Mouse (Mus musculus): Measurements from ENCODE around the gene Klra7. TPM values are rescaled to one million over a fixed set of nuclear protein-coding genes. Genes with fewer than 3 reads are reported as not detected.
"Not testable (repeated sequence)": the region's sequence is repeated elsewhere in the genome, so short reads cannot be mapped to it uniquely, and the experiment has no call there.

The Klra7 gene
- total RNA-seq (2021), result not detected
- long read RNA-seq, experiment 1, result 0 reads
- long read RNA-seq, experiment 2, result 0 reads

DNA sequence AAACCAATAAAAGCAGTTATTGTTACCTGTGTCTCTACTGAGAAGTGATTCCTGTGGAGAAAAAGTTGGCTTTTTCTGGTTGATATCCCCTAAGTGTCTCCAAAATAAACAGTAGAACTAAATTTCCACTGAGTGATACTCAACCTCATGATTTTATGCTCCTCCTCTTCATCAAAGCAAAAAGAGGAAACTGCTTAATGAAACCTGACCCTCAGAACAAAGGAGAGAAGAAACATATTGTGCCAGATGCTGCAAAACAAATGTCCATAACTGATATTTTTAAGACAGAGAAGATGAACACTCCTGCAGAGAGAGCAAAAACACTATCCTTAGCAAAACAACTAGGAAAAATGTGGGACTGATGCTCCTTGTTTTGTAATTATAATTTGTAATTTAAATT is at the start of gene Klra7:
TSS of gene Klra7 (minus strand) at position 101 of the 400 bp plus-strand sequence.
- no peak for DNase-seq

DNA sequence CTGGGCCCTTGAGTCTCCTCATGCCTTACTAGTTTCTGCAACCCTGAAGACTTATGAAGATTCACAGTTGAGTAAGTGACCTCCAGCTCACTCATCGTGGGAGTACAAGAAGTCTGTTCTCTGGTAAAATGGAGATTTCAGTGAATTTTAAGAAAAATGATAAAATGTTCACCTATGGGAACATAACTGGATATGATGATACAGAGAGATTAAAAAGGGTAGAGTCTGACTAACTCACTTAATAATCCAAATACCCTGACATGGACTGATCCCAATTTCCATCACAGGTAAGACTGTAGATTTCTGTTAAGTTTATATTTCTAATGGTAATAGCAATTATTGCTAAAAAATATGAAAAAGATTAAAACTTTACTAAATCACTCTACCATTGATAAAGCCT is 48.7 kb upstream of the Klra7 start, which contains the start of gene Klra10:
TSS of gene Klra10 (minus strand) at position 101 of the 400 bp plus-strand sequence.
- not testable (repeated sequence) for DNase-seq

DNA sequence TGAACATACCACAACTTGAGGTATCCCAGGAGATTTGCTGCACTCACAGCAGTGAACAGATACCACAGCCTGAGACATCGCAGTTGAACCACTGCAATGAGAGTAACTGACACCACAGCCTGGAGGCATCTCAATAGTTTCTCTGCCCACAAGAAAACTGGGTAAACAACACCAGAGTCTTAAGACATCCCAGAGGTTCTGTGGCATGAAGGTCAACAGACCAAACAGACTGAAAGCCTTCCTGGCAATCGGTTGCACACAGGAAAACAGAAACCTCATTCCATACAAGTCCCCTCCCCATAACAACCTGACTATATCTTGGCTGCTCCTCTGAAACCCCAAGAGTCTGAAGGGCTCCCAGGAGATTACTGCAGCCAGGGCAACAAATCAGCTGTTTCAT is 22.2 kb upstream of the Klra7 start:
- DNase-seq, result no peak

DNA sequence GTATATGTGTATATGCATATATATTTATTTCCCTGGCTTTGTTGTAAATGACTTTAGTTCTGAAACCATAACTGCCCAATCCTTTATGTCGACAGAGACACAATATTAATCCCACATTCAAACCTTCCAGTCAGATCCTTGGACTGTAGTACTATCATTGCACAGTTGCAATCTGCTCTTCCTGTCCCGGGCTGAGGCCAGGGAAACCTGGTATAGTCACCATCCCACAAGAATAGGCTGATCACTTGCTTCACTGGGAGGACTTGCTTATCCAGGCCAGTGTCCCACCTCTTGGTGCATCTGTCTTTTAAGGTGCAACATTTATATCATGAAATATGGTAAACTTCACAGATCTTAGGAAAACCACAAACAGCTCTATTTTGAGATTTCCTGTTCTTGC is 4.4 kb upstream of the Klra7 start:
- DNase-seq, result no peak

DNA sequence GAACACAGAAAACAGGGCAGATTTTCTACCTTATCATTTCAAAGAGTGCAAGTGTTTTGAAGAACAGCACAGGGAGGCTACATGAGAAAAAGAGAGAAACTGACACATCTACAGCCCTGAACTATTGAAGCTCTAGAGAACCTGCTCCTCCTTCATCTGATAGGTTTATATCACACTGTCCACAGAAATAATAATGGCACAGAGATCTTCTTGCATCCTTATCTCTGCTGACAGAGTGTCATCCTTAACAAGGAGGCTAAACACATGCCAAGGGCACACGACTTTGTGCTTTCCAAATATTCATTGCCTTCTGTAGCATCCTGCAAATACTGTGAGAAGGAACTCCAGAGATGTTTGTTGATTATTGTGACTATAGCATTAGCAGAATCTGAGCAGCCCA is 3.5 kb upstream of the Klra7 start:
- no peak for DNase-seq

DNA sequence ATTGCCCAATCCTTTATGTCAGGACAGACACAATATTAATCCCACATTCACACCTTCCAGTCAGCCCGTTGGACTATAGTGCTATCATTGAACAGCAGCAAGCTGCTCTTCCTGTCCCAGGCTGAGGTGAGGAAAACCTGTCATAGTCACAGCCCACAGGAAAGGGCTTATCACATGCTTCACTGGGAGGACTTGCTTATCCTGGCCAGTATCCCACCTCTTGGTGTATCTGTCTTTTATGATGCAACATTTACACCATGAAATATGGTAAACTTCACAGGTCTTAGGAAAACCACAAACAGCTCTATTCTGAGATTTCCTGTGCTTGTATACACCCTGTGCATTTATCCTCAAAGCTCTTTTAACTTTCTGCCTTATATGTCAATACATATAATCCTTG is 35.7 kb downstream of the Klra7 start:
- not testable (repeated sequence) for DNase-seq

DNA sequence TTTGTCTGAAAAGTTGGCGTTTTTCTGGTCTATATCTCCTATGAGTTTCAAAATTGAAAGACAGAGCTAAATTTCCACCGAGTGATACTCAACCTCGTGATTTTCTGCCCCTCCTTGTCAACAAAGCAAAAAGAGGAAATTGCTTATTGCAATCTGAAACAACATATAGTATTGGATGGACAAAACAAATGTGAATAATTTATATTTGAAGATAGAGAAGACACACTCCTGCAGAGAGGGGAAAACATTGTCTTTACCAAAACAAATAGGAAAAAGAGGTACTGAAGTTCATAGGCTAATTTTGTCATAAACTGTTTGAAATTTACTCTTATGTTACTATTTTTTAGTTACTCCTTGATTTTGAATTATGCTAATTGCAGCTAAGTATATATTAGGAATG is 40.1 kb downstream of the Klra7 start, which contains the start of gene Klra9:
TSS of gene Klra9 (minus strand) at position 101 of the 400 bp plus-strand sequence.
- DNase-seq, result not testable (repeated sequence)

Other genes with a start within 250 kb of the Klra7 start
- gene Klra6, start 206.4 kb downstream of the Klra7 start, total RNA-seq (2021), result not detected
- gene Klra4, start 166.1 kb downstream of the Klra7 start, total RNA-seq (2021), result not detected
- gene Klra8, start 103.4 kb downstream of the Klra7 start, total RNA-seq (2021), result not detected
- not detected for gene Klra9, start 40.2 kb downstream of the Klra7 start, total RNA-seq (2021)
- not detected for gene Klra10, start 48.6 kb upstream of the Klra7 start, total RNA-seq (2021)
- not detected for gene Klra3, start 104.3 kb upstream of the Klra7 start, total RNA-seq (2021)
- gene Klra1, start 153.6 kb upstream of the Klra7 start, total RNA-seq (2021), result not detected